Mouse (Mus musculus): ENCODE measurements around the gene Tspan4. TPM values are rescaled to one million over a fixed set of nuclear protein-coding genes. Genes with fewer than 3 reads are reported as not detected.
"Not testable (repeated sequence)": the region's sequence is repeated elsewhere in the genome, so short reads cannot be mapped to it uniquely, and the experiment has no call there.

Tspan4 gene
- polyA plus RNA-seq, 1 experiment from 2014 or later = 36.8 TPM

DNA sequence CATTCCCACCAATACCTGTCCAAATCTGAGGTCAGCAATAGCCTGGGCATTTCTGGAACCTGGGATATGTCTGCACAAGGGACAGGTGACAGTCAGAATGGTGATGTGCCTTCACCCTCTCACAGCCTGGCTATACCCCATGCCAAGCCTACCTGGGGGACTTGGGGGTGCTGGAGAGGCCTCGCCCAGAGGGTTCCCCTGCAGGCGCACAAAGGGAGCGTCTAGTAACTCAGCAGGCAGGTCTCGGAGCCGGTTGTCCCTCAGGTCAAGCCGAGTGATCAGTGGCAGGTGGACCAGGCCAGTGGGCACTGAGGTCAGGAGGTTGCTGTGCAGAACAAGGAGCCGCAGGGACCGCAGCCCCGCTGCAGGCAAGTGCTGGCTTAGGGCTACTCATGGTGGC, 33.6 kb upstream of the Tspan4 start:
- Histone ChIP-seq H3K36me3 (peaks cover 41% of the 10 kb centered on the region), H3K4me3 (no peak overlapping the region), H3K27me3 (no peaks in the 10 kb centered on the region), H3K27ac (no peak overlapping the region), H3K4me1 (peaks cover 28% of the 10 kb centered on the region), H3K4me2 (replicated peaks) (no peak overlapping the region), H3K9me3 (no peaks in the 10 kb centered on the region), H3K9ac (no peak overlapping the region)
- 90% methylated on average over 9 of the region's 9 CpGs for WGBS
- ATAC-seq (ENCODE audit: insufficient number of reproducible peaks, insufficient read depth, low FRiP score, low TSS enrichment) = no peak

GRCm38 (mm10) chr7:141442199-141442598, 32.8 kb upstream of the Tspan4 start:
- no peaks in the 10 kb centered on the region for H3K9me3 ChIP-seq
- peaks cover 21% of the 10 kb centered on the region for H3K4me1 ChIP-seq
- WGBS = 92% methylated on average over 13 of the region's 13 CpGs
- ATAC-seq (ENCODE audit: insufficient number of reproducible peaks, insufficient read depth, low FRiP score, low TSS enrichment) = no peak
- no peak overlapping the region for H3K27ac ChIP-seq
- no peaks in the 10 kb centered on the region for H3K27me3 ChIP-seq
- H3K4me2 ChIP-seq (replicated peaks) = peak overlapping the region; percentile 57
- peaks cover 41% of the 10 kb centered on the region for H3K36me3 ChIP-seq
- peak overlapping the region; percentile 53 for H3K9ac ChIP-seq
- H3K4me3 ChIP-seq = peak overlapping the region; percentile 38; the same call in 1 of the 2 replicates

DNA sequence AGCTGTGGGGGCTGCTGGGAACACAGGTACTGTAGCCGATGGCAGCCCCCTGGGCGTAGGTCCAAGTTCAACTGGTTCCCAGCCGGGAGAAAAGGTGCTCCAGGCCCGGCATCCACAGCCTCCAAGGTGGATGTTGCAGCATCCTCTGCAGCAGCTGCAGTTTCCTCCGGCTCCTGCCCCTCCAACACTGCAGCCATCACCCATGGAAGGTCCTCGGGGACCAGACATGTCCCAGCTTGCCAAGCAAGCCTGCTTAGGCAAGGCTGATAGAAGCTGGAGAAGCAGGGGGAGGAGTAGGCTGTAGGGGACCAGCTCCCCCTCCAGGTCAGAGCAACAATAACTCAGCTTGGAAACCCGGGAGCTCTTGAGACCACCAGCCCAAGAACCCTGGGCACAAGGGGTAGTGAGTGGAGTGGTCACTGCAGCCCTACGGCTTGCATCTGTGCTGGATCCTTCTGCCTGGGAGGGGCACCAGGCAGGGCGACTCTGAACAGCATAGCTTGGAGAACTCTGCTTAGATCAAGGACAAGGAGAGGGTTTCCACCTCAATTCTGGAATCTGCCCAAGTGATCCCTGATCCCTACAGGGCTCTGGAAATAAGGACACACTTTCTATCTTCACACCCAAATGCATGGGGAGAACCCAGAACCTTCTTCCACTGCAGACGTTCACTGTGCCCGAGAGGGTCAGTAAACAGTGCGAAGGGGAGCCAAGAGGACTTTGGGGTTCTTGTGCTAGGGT, 31.8 kb upstream of the Tspan4 start:
- Histone ChIP-seq H3K27ac (peak overlapping the region; percentile 38), H3K9ac (peak overlapping the region; percentile 53), H3K27me3 (no peaks in the 10 kb centered on the region), H3K4me3 (peak overlapping the region; percentile 38), H3K4me2 (replicated peaks) (peak overlapping the region; percentile 57), H3K4me1 (peaks cover 21% of the 10 kb centered on the region), H3K36me3 (peaks cover 38% of the 10 kb centered on the region), H3K9me3 (no peaks in the 10 kb centered on the region)
- 26% methylated on average over 12 of the region's 12 CpGs for WGBS
- ATAC-seq (ENCODE audit: insufficient number of reproducible peaks, insufficient read depth, low FRiP score, low TSS enrichment) = no peak

- H3K9me3 ChIP-seq = no peaks in the 10 kb centered on the region
- H3K27me3 ChIP-seq = no peaks in the 10 kb centered on the region
- H3K4me1 ChIP-seq = peaks cover 27% of the 10 kb centered on the region
- H3K4me2 ChIP-seq (replicated peaks) = peak within 1 kb of the TSS; percentile 57
- H3K9ac ChIP-seq = peak within 1 kb of the TSS; percentile 53
- H3K27ac ChIP-seq = peak within 1 kb of the TSS; percentile 38
- under 1% methylated on average over 25 of the region's 25 CpGs for WGBS
- 0 out of 2 replicates have a peak, but pooled peaks have one; percentile 37 for ATAC-seq (ENCODE audit: insufficient number of reproducible peaks, insufficient read depth, low FRiP score, low TSS enrichment)
- peak within 1 kb of the TSS; percentile 38 for H3K4me3 ChIP-seq
- peaks cover 36% of the 10 kb centered on the region for H3K36me3 ChIP-seq
Measured at GRCm38 (mm10) chr7:141443828-141444237, 31.2 kb upstream of the Tspan4 start, which contains the start of gene Pidd1. Gene Pidd1, minus strand, starts transcription at chr7:141444025.

GRCm38 (mm10) chr7:141446374-141446773, 28.7 kb upstream of the Tspan4 start:
- H3K4me2 ChIP-seq (replicated peaks) = peak overlapping the region; percentile 71; the same call in 1 of the 2 replicates
- ATAC-seq (ENCODE audit: insufficient number of reproducible peaks, insufficient read depth, low FRiP score, low TSS enrichment); H3K27me3 ChIP-seq; H3K9me3 ChIP-seq; H3K9ac ChIP-seq; H3K27ac ChIP-seq: not testable (repeated sequence)
- H3K4me1 ChIP-seq = peaks cover 29% of the 10 kb centered on the region
- WGBS = 80% methylated on average over 3 of the region's 3 CpGs
- H3K4me3 ChIP-seq = peak overlapping the region; percentile 8; the same call in 1 of the 2 replicates
- peaks cover 35% of the 10 kb centered on the region for H3K36me3 ChIP-seq

DNA sequence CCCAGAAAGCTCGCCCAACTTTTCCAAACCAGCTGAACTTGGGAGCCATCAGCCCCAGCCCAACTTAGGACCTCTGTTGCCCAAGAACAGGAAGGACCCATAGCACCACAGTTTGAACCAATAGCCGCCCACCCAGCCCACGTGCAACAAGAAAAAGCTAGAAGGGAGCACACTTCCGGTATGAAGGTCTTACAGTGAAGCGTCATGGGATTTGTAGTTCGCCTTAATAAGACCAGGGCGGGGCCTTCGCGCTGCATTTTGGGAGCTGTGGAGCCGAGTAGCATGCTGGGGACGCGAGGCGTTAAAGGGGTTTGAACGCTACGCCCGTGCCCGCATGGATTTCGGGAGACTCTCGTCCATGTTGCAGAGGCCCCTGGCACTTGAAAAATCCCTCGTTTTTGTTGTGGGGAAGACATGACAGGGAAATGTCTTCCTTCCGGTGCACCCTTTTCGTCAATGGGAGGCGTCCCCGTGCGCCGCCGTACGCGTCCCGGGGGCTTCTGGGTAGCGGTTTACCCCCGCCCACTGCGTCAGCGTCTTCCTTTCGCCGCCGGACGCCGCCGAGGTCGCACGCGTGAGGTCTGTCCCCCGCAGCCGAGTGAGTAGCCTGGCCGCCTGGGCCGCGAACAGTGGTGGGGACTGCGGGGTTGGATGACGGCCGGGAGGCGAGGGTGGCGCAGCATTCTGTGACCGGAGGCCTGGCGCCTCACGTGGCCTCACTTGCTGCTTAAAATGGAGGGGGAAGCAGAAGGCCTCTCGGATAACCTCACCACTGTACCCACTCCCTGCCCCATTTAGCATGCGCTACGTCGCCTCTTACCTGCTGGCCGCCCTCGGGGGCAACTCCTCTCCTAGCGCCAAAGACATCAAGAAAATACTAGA, 27.7 kb upstream of the Tspan4 start, which contains the start of gene Rplp2:
Gene Rplp2, plus strand, starts transcription at position 261 of the 882 bp plus-strand sequence.
- Histone ChIP-seq H3K27me3 (no peaks in the 10 kb centered on the region), H3K9me3 (no peaks in the 10 kb centered on the region), H3K36me3 (peaks cover 37% of the 10 kb centered on the region), H3K9ac (peak within 1 kb of the TSS; percentile 91), H3K27ac (peak within 1 kb of the TSS; percentile 81), H3K4me3 (peak within 1 kb of the TSS; percentile 78), H3K4me1 (peaks cover 21% of the 10 kb centered on the region), H3K4me2 (replicated peaks) (peak within 1 kb of the TSS; percentile 71)
- ATAC-seq (ENCODE audit: insufficient number of reproducible peaks, insufficient read depth, low FRiP score, low TSS enrichment) = peak; percentile 85
- under 1% methylated on average over 63 of the region's 63 CpGs for WGBS

- Histone ChIP-seq H3K9me3 (no peaks in the 10 kb centered on the region), H3K27me3 (0 out of 2 replicates have a peak, but pooled peaks cover under 1% of the 10 kb centered on the region), H3K4me2 (replicated peaks) (no peak overlapping the region), H3K27ac (no peak overlapping the region), H3K9ac (no peak overlapping the region), H3K4me3 (no peak overlapping the region), H3K4me1 (peaks cover 23% of the 10 kb centered on the region), H3K36me3 (peaks cover 38% of the 10 kb centered on the region)
- ATAC-seq (ENCODE audit: insufficient number of reproducible peaks, insufficient read depth, low FRiP score, low TSS enrichment) = no peak
Measured at GRCm38 (mm10) chr7:141451928-141452327, 23.1 kb upstream of the Tspan4 start.

GRCm38 (mm10) chr7:141453636-141454035, 21.4 kb upstream of the Tspan4 start:
- no peak overlapping the region for H3K9ac ChIP-seq
- H3K4me2 ChIP-seq (replicated peaks) = no peak overlapping the region
- H3K4me3 ChIP-seq = no peak overlapping the region
- H3K27me3 ChIP-seq = peaks cover 11% of the 10 kb centered on the region
- no peak for ATAC-seq (ENCODE audit: insufficient number of reproducible peaks, insufficient read depth, low FRiP score, low TSS enrichment)
- peaks cover 36% of the 10 kb centered on the region for H3K36me3 ChIP-seq
- no peak overlapping the region for H3K27ac ChIP-seq
- no peaks in the 10 kb centered on the region for H3K9me3 ChIP-seq
- WGBS = 81% methylated on average over 2 of the region's 2 CpGs
- H3K4me1 ChIP-seq = peaks cover 17% of the 10 kb centered on the region

DNA sequence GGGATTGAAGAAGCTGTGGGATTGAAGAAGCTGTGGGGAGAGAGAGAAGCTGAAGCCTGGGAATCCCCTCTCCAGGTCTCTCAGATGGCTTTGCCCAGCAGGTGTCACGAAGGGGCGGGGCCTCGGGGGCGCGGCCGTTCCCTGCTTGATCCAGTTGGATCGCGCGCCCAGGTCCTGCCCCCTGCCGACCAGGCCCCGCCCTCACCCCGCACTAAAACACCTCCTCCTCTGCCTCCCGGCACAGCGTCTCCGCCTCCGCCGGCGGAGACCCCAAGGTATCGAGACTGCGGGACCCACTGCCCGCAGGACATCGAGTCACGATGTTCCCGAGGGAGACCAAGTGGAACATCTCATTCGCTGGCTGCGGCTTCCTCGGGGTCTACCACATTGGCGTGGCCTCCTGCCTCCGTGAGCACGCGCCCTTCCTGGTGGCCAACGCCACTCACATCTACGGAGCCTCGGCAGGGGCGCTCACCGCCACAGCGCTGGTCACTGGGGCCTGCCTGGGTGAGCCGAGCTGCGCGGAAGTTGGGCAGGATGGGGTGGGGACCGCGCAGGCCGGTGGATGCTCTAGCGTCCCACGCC, 20.0 kb upstream of the Tspan4 start, which contains the start of gene Pnpla2:
Gene Pnpla2, plus strand, starts transcription at position 232 of the 585 bp plus-strand sequence.
- H3K9me3 ChIP-seq = no peaks in the 10 kb centered on the region
- peaks cover 13% of the 10 kb centered on the region for H3K4me1 ChIP-seq
- H3K4me2 ChIP-seq (replicated peaks) = peak within 1 kb of the TSS; percentile 97
- WGBS = under 1% methylated on average over 43 of the region's 45 CpGs
- H3K4me3 ChIP-seq = peak within 1 kb of the TSS; percentile 51
- peak within 1 kb of the TSS; percentile 58 for H3K27ac ChIP-seq
- H3K9ac ChIP-seq = peak within 1 kb of the TSS; percentile 69
- ATAC-seq (ENCODE audit: insufficient number of reproducible peaks, insufficient read depth, low FRiP score, low TSS enrichment) = peak; percentile 64
- peaks cover 25% of the 10 kb centered on the region for H3K27me3 ChIP-seq
- H3K36me3 ChIP-seq = peaks cover 22% of the 10 kb centered on the region

GRCm38 (mm10) chr7:141455610-141456314, 19.3 kb upstream of the Tspan4 start:
- Histone ChIP-seq H3K4me1 (peaks cover 13% of the 10 kb centered on the region), H3K36me3 (peaks cover 16% of the 10 kb centered on the region), H3K4me3 (peak overlapping the region; percentile 51), H3K9ac (peak overlapping the region; percentile 69), H3K27ac (peak overlapping the region; percentile 58), H3K9me3 (no peaks in the 10 kb centered on the region), H3K4me2 (replicated peaks) (peak overlapping the region; percentile 97), H3K27me3 (peaks cover 32% of the 10 kb centered on the region)
- WGBS = 1% methylated on average over 23 of the region's 23 CpGs
- no peak for ATAC-seq (ENCODE audit: insufficient number of reproducible peaks, insufficient read depth, low FRiP score, low TSS enrichment)

DNA sequence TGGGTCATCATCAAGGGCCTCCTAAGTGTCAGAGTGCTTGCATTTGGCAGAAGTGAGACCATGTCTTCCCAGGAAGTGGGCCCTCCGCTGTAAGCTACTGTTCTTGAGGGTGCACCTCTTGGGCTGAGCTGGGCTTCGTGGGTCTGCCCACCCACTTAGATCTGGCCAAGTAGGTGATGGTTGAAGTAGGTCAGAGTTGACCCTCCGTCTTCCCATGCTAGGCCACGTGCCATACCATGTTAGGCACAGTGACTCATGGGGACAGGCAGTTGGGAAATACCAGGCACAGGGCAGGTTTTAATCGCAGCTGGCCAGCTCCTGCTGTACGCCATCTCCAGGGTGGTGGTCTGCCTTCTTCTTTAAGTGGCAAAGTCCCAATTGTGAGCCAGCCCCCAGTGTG, 18.3 kb upstream of the Tspan4 start:
- H3K9me3 ChIP-seq = no peaks in the 10 kb centered on the region
- H3K4me2 ChIP-seq (replicated peaks) = no peak overlapping the region
- no peak overlapping the region for H3K4me3 ChIP-seq
- H3K27me3 ChIP-seq = peaks cover 42% of the 10 kb centered on the region
- peaks cover 7% of the 10 kb centered on the region for H3K36me3 ChIP-seq
- H3K9ac ChIP-seq = no peak overlapping the region
- ATAC-seq (ENCODE audit: insufficient number of reproducible peaks, insufficient read depth, low FRiP score, low TSS enrichment) = no peak
- WGBS = 86% methylated on average over 6 of the region's 6 CpGs
- no peak overlapping the region for H3K27ac ChIP-seq
- peaks cover 17% of the 10 kb centered on the region for H3K4me1 ChIP-seq
